Mouse (Mus musculus) olfactory bulb, adult 2 months (tissue): ENCODE measurements around the gene Abat.

Experiments used
- CTCF ChIP-seq: fragments of 200-500 bp; IDR thresholded peaks from 2 replicates; pipeline ENCODE4 v1.5.1; 2012; ENCODE audit warnings: low read depth, mild to moderate bottlenecking, low read length, moderate library complexity; ENCODE audit not compliant: insufficient read depth
- POLR2A ChIP-seq: fragments of 200-500 bp; IDR thresholded peaks from 2 replicates; pipeline ENCODE4 v1.6.1; 2012; ENCODE audit warnings: mild to moderate bottlenecking, low read depth, low read length, moderate library complexity; ENCODE audit not compliant: insufficient read depth

GRCm38 (mm10) chr16:8514180-8514579 is 951 bp downstream of the Abat start:
- TF ChIP-seq CTCF = no peak
- no peak for TF ChIP-seq POLR2A
